Mouse (Mus musculus) megakaryocyte, embryonic 14.5 days (primary cell): ENCODE measurements around the gene Acy3.

ENCODE experiments used
- FLI1 ChIP-seq: IDR thresholded peaks from 2 replicates; pipeline ENCODE4 v1.6.1; 2012; ENCODE audit warnings: low read length, inconsistent platforms, mixed read lengths
- GATA1 ChIP-seq: IDR thresholded peaks from 3 replicates; pipeline ENCODE4 v1.6.1; 2012; ENCODE audit warnings: mixed read lengths, low read length, inconsistent platforms, borderline replicate concordance

GRCm38 (mm10) chr19:3996747-3997146 is 10.4 kb downstream of the Acy3 start:
- no peak for TF ChIP-seq GATA1
- no peak for TF ChIP-seq FLI1
